Mouse (Mus musculus) hindbrain, embryonic 10.5 days (tissue): ENCODE data around the gene Gsdma3. TPM values are rescaled to one million over a fixed set of nuclear protein-coding genes. Genes with fewer than 3 reads are reported as not detected.

Source experiments
- DNase-seq: peaks from one replicate; pipeline ENCODE4 v3.0.0-alpha.2; 2017; ENCODE audit warnings: low spot score
- H3K27ac ChIP-seq: fragments of 300-500 bp; sonication (generic); 2 replicates; pipeline ENCODE4 v1.5.1; 2016; ENCODE audit warnings: mild to moderate bottlenecking, moderate library complexity
- H3K27me3 ChIP-seq: fragments of 300-500 bp; sonication (generic); 2 replicates; pipeline ENCODE4 v1.6.1; 2016; ENCODE audit warnings: mild to moderate bottlenecking; ENCODE audit not compliant: poor library complexity, insufficient read depth, severe bottlenecking
- H3K36me3 ChIP-seq: fragments of 300-500 bp; sonication (generic); 2 replicates; pipeline ENCODE4 v1.6.1; 2016; ENCODE audit warnings: mild to moderate bottlenecking, moderate library complexity
- H3K4me1 ChIP-seq: fragments of 300-500 bp; sonication (generic); replicated peaks from 2 replicates; pipeline ENCODE4 v1.6.1; 2016; ENCODE audit warnings: mild to moderate bottlenecking
- H3K4me3 ChIP-seq: fragments of 300-500 bp; sonication (generic); 2 replicates; pipeline ENCODE4 v1.5.1; 2016; ENCODE audit warnings: mild to moderate bottlenecking, moderate library complexity
- H3K9me3 ChIP-seq: fragments of 300-500 bp; sonication (generic); 2 replicates; pipeline ENCODE4 v1.6.1; 2016; ENCODE audit warnings: mild to moderate bottlenecking, moderate library complexity
- WGBS: fragments of 180-500 bp; shearing (Covaris S2); methylation state at CpG from one replicate; pipeline ENCODE4 v1.1.7; 2016; 5-methylcytosine and 5-hydroxymethylcytosine counted together
- polyA plus RNA-seq: library from polyadenylated mRNA; unstranded; fragments of >200 nt; fragmentation: Nextera tagmentation; extraction: Ambion mirVana; gene quantifications from 2 replicates; pipeline ENCODE4 v1.2.1, GENCODE M21; 2016

Gsdma3 gene
- polyA plus RNA-seq, 1 experiment from 2014 or later: not detected

DNA sequence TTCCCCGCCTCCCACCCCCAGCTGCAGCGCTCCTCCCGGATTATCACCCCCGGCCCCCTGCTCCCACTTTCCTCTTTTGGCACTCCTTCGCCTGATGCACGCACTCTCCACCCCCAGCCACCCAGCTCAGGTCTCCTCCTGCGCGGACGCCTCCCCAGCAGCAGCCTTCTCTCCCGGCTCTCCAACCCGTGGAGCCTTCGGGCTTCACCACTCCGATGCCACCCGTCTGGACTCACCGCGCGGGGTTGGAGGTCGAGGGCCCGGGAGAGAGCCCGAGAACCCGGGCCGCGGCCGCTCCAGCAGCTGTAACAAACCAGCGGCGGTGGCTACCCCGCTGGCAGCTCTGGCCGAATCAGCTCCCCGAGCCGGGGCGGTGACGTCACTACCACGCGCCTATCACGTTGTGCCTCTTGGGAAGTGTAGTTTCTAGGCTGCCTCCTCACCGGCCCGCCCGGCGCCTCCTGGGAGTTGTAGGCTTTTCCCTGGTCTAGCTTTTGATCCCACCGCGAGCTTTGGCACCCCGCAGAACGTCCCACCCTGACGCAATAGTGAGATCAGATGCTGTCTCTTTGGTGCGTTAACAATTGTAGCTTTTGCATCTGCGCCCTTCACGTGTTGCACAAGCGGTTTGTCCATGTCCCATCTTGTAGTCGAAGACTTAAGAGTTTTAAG is 39.1 kb upstream of the Gsdma3 start, which contains the start of gene Ormdl3:
Gene Ormdl3, minus strand, starts transcription at position 477 of the 672 bp plus-strand sequence.
- Histone ChIP-seq H3K27ac (peak within 1 kb of the TSS; percentile 93), H3K9me3 (no peaks in the 10 kb centered on the region), H3K4me3 (peak within 1 kb of the TSS; percentile 90), H3K27me3 (peaks cover 9% of the 10 kb centered on the region; the same call in 1 of the 2 replicates), H3K36me3 (peaks cover 23% of the 10 kb centered on the region), H3K4me1 (peaks cover 58% of the 10 kb centered on the region)
- WGBS: under 1% methylated on average over 49 of the region's 49 CpGs
- DNase-seq: peak; percentile 99

DNA sequence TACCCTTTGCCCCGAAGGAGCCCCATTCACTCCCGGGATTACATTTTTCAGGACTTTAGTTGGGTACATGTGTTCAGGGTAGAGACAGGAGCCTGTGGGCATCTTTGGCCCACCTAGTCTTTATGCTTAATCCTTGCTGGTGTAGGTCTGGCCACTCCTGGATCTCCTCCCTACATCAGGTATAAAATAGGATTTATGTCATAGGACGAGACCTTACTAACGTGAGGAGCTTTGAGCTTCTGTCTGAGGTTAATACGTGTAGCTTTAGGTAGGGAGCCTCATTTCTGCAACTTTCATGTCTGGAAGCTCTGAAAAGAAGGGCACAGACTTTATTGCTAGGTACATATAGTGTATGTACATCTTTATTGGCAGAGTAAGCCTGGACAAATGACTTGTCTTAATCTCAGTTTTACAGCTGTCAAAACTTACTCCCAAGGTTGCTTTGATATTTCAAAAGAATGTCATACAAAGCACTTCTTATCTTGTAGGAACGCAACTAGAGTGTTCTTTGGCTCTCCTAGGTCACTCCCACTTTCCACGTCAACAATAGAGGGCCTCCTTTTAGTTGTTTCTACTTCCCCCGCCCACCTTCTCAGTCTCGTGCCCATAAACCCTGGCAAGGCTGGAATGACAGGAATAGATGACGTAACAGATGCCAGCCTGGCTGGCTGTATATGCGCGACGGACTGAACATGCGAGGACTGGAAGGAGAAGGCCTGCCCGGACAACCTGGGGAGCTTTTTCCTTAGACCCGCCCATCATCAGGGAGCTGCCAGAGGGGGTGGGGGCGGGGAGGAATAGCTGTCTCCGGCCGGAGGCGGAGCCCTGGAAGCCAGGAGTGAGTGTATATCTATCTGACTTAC is 38.2 kb upstream of the Gsdma3 start:
- Histone ChIP-seq H3K27me3 (peaks cover 11% of the 10 kb centered on the region; the same call in 1 of the 2 replicates), H3K4me3 (peak overlapping the region; percentile 90), H3K27ac (peak overlapping the region; percentile 93), H3K4me1 (peaks cover 60% of the 10 kb centered on the region), H3K9me3 (no peaks in the 10 kb centered on the region), H3K36me3 (peaks cover 14% of the 10 kb centered on the region)
- 6% methylated on average over 20 of the region's 20 CpGs for WGBS
- peak; percentile 58 for DNase-seq

DNA sequence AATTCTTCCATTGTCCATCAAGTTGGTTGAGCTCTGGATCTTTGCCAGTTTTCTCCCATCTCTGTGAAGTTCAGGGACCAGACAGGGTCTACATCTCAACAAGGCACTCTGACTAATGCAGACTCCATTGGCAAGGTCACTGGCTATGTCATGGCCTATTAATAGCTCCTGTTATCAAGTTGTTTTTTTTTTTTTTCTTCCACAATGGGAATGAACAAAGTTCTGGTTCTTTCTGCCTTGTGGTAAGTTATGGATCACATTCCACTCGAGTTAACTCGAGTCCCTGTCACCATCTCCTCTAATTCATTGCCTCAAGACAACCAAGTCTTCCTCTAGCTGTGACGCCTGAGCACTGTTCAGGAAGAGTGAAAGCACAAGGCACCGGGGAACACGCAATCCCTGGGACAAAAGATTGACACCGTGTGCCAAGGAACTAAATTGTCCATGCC is 37.3 kb upstream of the Gsdma3 start:
- H3K36me3 ChIP-seq: peaks cover 5% of the 10 kb centered on the region
- H3K27me3 ChIP-seq: peaks cover 11% of the 10 kb centered on the region; the same call in 1 of the 2 replicates
- H3K9me3 ChIP-seq: no peaks in the 10 kb centered on the region
- H3K4me1 ChIP-seq: peaks cover 60% of the 10 kb centered on the region
- no peak for DNase-seq
- H3K27ac ChIP-seq: no peak overlapping the region; the same call in 1 of the 2 replicates
- WGBS: 73% methylated on average over 6 of the region's 6 CpGs
- no peak overlapping the region for H3K4me3 ChIP-seq

DNA sequence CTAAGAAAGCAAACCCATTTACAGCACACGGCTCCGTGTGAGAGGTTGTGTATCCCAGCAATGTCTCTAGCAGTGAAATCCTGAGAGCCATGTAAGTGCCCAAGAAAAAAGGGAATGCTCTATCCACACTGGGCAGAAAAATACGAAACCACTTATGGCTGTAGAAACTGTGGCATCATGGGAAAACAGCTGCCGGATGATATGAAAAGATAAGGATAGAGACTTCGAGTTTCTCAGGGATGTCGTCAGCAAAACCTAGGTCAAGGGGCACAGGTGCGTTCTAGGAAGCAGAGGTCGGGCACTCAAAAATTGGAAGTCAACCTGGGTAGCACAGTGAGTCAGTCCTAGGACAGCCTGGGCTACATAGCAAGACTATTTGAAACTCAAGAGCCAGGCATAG is 36.9 kb upstream of the Gsdma3 start:
- Histone ChIP-seq H3K4me3 (no peak overlapping the region), H3K27me3 (peaks cover 11% of the 10 kb centered on the region; the same call in 1 of the 2 replicates), H3K27ac (no peak overlapping the region), H3K4me1 (peaks cover 60% of the 10 kb centered on the region), H3K36me3 (peaks cover under 1% of the 10 kb centered on the region; the same call in 1 of the 2 replicates), H3K9me3 (no peaks in the 10 kb centered on the region)
- no peak for DNase-seq
- 85% methylated on average over 8 of the region's 8 CpGs for WGBS

DNA sequence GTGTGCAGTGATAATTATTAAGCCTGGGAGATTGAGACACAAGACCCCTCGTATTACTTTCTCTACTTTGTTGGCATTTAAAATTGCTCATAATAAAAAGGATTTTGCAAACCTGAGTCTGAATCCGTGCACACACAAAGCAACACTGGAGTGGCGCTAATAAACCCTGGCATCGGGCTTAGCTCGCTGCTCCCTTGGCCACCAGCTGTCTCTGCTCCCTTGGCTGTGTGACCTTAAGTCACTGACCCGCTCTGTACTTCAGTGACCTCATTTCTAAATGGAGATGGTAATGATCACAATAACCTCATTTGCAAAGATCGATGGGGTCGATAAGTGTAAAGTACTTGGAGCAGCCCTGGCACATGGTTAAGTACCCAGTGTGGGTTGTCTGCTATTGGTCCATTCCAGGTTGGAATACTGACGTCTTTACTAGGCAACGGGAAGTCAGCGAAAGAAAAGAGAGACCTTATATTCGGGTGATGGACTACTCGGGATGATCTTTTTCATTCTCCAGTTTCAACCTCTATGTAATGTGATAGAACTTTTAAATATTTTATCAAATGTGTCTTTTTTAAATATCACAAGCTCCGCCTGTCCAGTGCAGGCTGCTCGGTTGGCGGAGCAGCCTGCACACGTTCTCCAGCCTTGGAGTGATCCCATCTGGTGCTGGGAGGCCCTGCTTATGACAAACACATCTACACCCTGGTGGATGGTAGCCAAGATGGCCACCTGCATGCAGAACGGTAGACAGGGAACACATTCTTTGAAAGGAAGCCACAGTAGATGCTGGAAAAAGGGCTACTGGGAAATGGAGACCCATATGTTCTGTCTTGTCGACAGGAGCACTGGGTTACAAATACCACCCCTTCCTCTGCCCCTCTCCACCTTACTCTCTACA is 35.4 kb upstream of the Gsdma3 start:
- Histone ChIP-seq H3K27me3 (peaks cover 13% of the 10 kb centered on the region; the same call in 1 of the 2 replicates), H3K4me1 (peaks cover 45% of the 10 kb centered on the region), H3K9me3 (no peaks in the 10 kb centered on the region), H3K4me3 (no peak overlapping the region), H3K36me3 (no peaks in the 10 kb centered on the region), H3K27ac (no peak overlapping the region)
- DNase-seq: no peak
- 76% methylated on average over 19 of the region's 19 CpGs for WGBS

DNA sequence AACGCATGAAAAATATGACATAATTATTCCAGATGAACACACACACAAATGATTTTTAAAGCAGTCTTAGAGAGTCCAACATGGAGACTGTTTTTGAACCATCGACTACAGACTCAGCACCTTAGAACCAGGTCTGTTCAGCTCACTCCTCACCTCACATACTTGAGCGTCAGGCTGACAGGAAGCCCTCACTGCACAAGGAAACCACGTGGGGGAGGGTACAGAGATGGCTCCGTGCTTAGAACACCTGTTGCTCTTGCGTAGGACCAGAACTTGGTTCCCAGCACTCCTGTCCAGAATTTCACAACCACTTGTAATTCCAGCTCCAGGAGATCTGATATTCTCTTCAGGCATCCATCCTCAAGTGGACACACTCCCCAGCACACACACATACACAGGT is 31.1 kb upstream of the Gsdma3 start:
- no peak overlapping the region for H3K4me3 ChIP-seq
- H3K27ac ChIP-seq: no peak overlapping the region
- no peaks in the 10 kb centered on the region for H3K9me3 ChIP-seq
- H3K36me3 ChIP-seq: no peaks in the 10 kb centered on the region
- H3K27me3 ChIP-seq: peaks cover 37% of the 10 kb centered on the region
- peaks cover 21% of the 10 kb centered on the region; the same call in 1 of the 2 replicates for H3K4me1 ChIP-seq
- 82% methylated on average over 6 of the region's 6 CpGs for WGBS
- DNase-seq: no peak

DNA sequence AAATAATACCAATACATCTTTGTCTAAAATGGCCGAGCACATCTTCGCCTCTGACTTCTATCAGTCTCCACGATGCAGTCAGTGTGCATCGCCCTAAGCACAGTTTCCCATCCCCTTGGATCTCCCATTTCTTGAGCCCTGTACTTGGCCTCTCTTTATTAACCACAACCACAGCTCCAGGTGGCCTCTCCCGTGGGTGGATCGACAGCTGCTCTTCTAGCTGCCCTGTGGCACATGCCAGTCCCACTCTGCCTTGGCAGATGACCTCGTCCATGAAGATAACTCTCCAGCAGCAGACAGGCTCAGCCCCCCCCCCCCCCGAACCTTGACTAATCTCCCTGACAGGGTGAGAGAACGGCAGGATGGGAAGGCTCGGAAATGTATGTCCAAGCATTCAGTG is 30.7 kb upstream of the Gsdma3 start:
- no peak for DNase-seq
- 82% methylated on average over 10 of the region's 10 CpGs for WGBS
- H3K27me3 ChIP-seq: peaks cover 42% of the 10 kb centered on the region

DNA sequence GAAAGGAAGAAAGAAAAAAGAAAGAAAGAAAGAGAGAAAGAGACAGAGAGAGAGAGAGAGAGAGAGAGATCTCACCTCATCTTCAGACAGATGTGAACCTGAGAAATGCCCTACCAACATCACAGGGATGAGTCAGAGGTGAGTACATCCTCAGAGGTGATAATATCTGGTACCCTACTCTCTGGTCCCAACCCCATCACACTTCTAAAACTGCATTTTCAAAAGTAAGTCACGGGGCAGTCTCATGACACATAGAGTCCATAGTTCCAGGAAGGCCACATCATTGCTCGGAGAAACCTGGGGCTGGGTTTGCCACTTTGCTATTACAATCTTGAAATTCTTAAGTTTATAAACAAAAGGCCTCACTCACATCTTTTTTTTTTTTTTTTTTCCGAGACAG is 30.2 kb upstream of the Gsdma3 start:
- DNase-seq: no peak
- Histone ChIP-seq H3K9me3 (no peaks in the 10 kb centered on the region), H3K4me3 (no peak overlapping the region), H3K4me1 (peaks cover 17% of the 10 kb centered on the region; the same call in 1 of the 2 replicates), H3K36me3 (no peaks in the 10 kb centered on the region), H3K27ac (no peak overlapping the region), H3K27me3 (peaks cover 47% of the 10 kb centered on the region)
- 95% methylated on average over 3 of the region's 3 CpGs for WGBS

More for the DNA sequence above, 30.7 kb upstream of the Gsdma3 start:
- H3K36me3 ChIP-seq: no peaks in the 10 kb centered on the region
- no peak overlapping the region for H3K27ac ChIP-seq
- H3K9me3 ChIP-seq: no peaks in the 10 kb centered on the region
- peaks cover 20% of the 10 kb centered on the region; the same call in 1 of the 2 replicates for H3K4me1 ChIP-seq
- no peak overlapping the region for H3K4me3 ChIP-seq

DNA sequence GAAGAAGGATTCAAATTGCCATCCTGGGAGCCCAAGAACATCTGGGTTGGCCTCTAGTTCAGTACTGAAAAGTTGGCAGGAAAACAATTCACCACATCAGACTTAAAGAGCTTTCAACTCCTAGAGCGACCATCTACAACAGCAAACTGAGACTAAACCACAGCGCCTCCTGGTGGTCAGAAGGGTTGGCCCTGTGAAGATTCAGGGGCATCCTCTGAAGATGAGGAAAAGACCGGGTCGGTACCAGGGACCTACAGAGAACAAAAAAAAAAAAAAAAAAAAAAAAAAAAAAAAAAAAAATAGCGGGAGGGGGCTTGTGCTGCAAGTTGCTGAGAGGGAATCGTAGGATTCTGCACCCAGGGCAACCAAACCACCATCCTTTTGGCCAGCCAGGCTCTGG is 28.8 kb upstream of the Gsdma3 start:
- Histone ChIP-seq H3K27me3 (peaks cover 49% of the 10 kb centered on the region), H3K4me1 (peaks cover 20% of the 10 kb centered on the region), H3K4me3 (no peak overlapping the region), H3K27ac (no peak overlapping the region; the same call in 1 of the 2 replicates), H3K9me3 (no peaks in the 10 kb centered on the region), H3K36me3 (no peaks in the 10 kb centered on the region)
- WGBS: 36% methylated on average over 6 of the region's 6 CpGs
- DNase-seq: peak; percentile 63

DNA sequence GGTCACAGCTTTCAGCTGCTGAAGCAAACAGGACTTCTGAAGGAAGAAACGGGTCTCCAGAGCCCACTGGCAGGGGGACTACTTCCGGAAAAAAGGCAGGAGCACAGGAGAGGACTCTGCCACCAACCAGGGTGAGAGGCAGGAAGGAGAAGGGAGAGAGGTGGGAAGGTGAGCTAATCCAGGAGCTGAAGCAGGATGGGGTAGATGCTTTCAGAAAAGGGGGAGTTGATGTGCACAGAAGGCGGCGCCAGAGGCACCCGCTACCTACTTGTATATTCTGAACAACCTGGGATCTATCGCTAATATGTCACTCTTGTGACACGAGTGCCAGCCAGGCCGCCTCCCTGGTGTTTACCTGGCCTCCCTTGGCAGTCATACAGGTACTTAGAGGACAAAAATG is 28.2 kb upstream of the Gsdma3 start, which contains the start of gene Lrrc3c:
Gene Lrrc3c, plus strand, starts transcription at position 301 of the 400 bp plus-strand sequence.
- Histone ChIP-seq H3K4me3 (no peak within 1 kb of the TSS), H3K27me3 (peaks cover 49% of the 10 kb centered on the region), H3K36me3 (no peaks in the 10 kb centered on the region), H3K9me3 (no peaks in the 10 kb centered on the region), H3K27ac (no peak within 1 kb of the TSS; the same call in 1 of the 2 replicates), H3K4me1 (peaks cover 19% of the 10 kb centered on the region)
- no peak for DNase-seq
- WGBS: 82% methylated on average over 8 of the region's 8 CpGs

DNA sequence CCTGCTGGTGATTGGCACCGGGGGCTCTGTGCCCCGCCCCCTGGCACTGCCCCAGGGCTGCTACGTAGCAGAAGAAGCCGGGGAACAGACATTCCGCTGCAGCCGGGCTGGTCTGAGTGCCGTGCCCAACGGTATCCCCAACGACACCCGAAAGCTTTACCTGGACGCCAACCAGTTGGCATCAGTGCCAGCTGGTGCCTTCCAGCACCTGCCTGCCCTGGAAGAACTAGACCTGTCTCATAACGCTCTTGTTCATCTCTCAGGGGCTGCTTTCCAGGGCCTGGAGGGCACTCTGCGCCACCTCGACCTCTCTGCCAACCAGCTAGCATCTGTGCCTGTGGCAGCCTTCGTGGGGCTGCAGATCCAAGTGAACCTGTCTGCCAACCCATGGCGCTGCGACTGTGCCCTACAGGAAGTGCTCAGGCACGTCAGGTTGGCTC is 27.3 kb upstream of the Gsdma3 start:
- no peaks in the 10 kb centered on the region for H3K9me3 ChIP-seq
- peaks cover 19% of the 10 kb centered on the region for H3K4me1 ChIP-seq
- H3K27ac ChIP-seq: no peak overlapping the region
- H3K4me3 ChIP-seq: no peak overlapping the region
- H3K27me3 ChIP-seq: peaks cover 49% of the 10 kb centered on the region
- H3K36me3 ChIP-seq: no peaks in the 10 kb centered on the region
- 66% methylated on average over 18 of the region's 18 CpGs for WGBS
- DNase-seq: no peak

DNA sequence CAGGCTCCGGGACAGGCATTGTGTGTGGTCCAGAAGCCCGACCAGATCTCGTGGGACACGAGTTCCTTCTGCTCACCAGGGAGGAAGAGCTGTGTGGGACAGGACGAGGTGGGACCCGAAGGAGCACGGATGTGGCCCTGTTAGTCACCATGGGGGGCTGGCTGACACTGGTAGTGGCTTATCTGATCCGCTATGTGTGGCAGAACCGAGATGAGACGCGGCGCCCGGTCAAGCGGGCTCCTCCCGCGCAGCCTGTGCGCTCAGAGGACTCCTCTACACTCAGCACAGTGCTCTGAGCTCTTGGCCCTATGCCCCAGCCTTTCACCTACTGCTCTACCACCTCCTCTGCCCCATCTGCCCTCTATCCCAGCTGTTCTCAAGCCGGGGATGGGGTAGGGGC is 26.9 kb upstream of the Gsdma3 start:
- Histone ChIP-seq H3K4me3 (no peak overlapping the region), H3K27me3 (peaks cover 49% of the 10 kb centered on the region), H3K9me3 (no peaks in the 10 kb centered on the region), H3K36me3 (no peaks in the 10 kb centered on the region), H3K4me1 (peaks cover 19% of the 10 kb centered on the region), H3K27ac (no peak overlapping the region)
- WGBS: 31% methylated on average over 18 of the region's 18 CpGs
- DNase-seq: no peak
